Mouse (Mus musculus): ENCODE data around the gene Morc1.
A peak's percentile ranks its signal among the peaks of the same experiment; 100 is the strongest.

Gene Morc1

GRCm38 (mm10) chr16:48479266-48479848, 48.3 kb downstream of the Morc1 start:
- DNase-seq: no peak

GRCm38 (mm10) chr16:48516776-48517499, 85.9 kb downstream of the Morc1 start:
- DNase-seq: no peak

- DNase-seq: no peak
These were observed 88.5 kb downstream of the Morc1 start for GRCm38 (mm10) chr16:48519569-48519968.

GRCm38 (mm10) chr16:48537108-48537507, 106.1 kb downstream of the Morc1 start:
- no peak for DNase-seq

- DNase-seq: no peak
These were observed 131.4 kb downstream of the Morc1 start for GRCm38 (mm10) chr16:48562290-48563080.

GRCm38 (mm10) chr16:48570354-48570753, 139.3 kb downstream of the Morc1 start:
- DNase-seq: peak; percentile 69

- no peak for DNase-seq
These were observed 143.0 kb downstream of the Morc1 start for GRCm38 (mm10) chr16:48574072-48574471.

GRCm38 (mm10) chr16:48574499-48574898, 143.5 kb downstream of the Morc1 start:
- DNase-seq: no peak

- DNase-seq: no peak
These were observed 154.3 kb downstream of the Morc1 start for GRCm38 (mm10) chr16:48585369-48585768.

GRCm38 (mm10) chr16:48594457-48594856, 163.4 kb downstream of the Morc1 start:
- DNase-seq: no peak

- DNase-seq: no peak
These were observed 164.2 kb downstream of the Morc1 start for GRCm38 (mm10) chr16:48595216-48595615.

- DNase-seq: no peak
These were observed 172.7 kb downstream of the Morc1 start for GRCm38 (mm10) chr16:48603735-48604211.

- no peak for DNase-seq
These were observed 175.5 kb downstream of the Morc1 start for GRCm38 (mm10) chr16:48606476-48607038.

- DNase-seq: no peak
These were observed 177.2 kb downstream of the Morc1 start for GRCm38 (mm10) chr16:48608224-48608623.

- DNase-seq: no peak
These were observed 179.8 kb downstream of the Morc1 start for GRCm38 (mm10) chr16:48610866-48611265.

GRCm38 (mm10) chr16:48611436-48611835, 180.4 kb downstream of the Morc1 start:
- no peak for DNase-seq

GRCm38 (mm10) chr16:48613783-48614182, 182.7 kb downstream of the Morc1 start:
- no peak for DNase-seq

GRCm38 (mm10) chr16:48620510-48620909, 189.5 kb downstream of the Morc1 start:
- no peak for DNase-seq

- DNase-seq: no peak
These were observed 190.0 kb downstream of the Morc1 start for GRCm38 (mm10) chr16:48621019-48621418.

GRCm38 (mm10) chr16:48623447-48623846, 192.4 kb downstream of the Morc1 start:
- no peak for DNase-seq

GRCm38 (mm10) chr16:48626186-48626585, 195.1 kb downstream of the Morc1 start:
- no peak for DNase-seq

GRCm38 (mm10) chr16:48627296-48627695, 196.3 kb downstream of the Morc1 start:
- no peak for DNase-seq

GRCm38 (mm10) chr16:48629710-48630109, 198.7 kb downstream of the Morc1 start:
- DNase-seq: no peak

Measured in cerebellum, adult 11 months (tissue).